Mouse (Mus musculus): ENCODE results near the gene Kif16b. TPM values are rescaled to one million over a fixed set of nuclear protein-coding genes. Genes with fewer than 3 reads are reported as not detected.

Kif16b gene
- total and polyA plus RNA-seq, 3 experiments, result 7.8 to 9.5 (median 8.0) TPM

DNA sequence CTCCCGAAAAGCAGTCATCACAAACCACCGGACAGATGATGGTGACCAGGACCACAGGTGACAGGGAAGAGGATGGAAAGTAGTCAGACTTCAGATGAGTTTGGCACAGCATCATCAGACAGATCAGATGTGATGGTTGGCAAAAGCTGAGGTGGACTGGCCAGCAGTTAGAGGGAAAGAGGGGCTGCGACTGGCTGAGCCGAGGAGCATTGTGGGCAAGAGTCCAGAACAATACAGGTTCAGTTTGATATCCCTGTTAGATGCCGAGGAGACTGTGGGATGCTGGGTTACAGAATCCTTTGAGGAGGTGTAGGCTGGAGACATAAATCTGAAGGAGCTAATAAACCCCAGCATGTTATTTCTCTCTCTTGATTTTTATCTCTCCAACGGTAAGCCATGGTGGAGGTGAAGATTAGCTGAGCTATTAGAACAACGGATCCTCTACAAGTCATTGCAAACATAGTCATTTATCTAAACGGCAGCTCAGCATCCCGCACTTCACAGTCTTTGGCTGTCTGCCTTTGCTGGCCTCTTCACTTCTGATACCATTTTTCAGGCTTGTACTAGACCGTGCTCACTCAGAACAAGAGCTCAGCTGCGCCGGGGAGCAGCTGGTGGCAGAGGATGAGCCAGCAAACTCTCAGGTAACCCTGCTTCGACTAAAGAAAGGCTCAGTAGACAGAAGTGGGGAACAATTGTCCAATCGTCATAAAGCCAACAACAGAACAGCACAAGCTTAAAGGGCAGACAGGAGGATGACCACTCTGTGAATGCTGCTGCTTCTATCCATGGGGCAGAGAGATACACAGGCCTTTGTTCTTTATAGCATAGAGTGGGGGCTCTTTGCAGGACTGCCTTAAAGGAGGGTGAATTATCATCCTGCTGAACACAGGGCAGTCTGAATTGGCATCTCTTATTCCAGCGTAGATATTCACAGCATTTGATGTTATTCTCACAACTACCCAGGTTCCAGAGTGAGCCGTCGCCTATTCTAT is 304.9 kb downstream of the Kif16b start:
- Histone ChIP-seq H3K4me3 (replicated peaks in 1 of 3; ENCODE audit: low read depth in 2 of 3, low read length in 2 of 3, poor library complexity in 1 of 3) (no peak overlapping the region), H3K9me3 (replicated peaks; ENCODE audit: low read length) (peaks cover 3% of the 10 kb centered on the region), H3K27me3 (replicated peaks) (no peaks in the 10 kb centered on the region), H3K4me1 (ENCODE audit: control insufficient read depth in 1 of 2, insufficient read depth in 2 of 2) (0 out of 4 replicates have a peak, but pooled peaks cover 0 to 4% of the 10 kb centered on the region in 2 experiments), H3K27ac (ENCODE audit: insufficient read depth, low read depth) (no peak overlapping the region), H3K36me3 (replicated peaks in 1 of 2; ENCODE audit: control insufficient read depth in 1 of 2, insufficient read depth in 1 of 2, low read length in 1 of 2) (no peaks in the 10 kb centered on the region), H3K4me2 (ENCODE audit: insufficient read depth, low read depth, poor library complexity, severe bottlenecking) (no peak overlapping the region), H3K9ac (ENCODE audit: insufficient read depth, low read depth) (no peak overlapping the region), H3K79me2 (replicated peaks; ENCODE audit: control insufficient read depth, extremely low read depth, insufficient read depth, poor library complexity, severe bottlenecking) (no peaks in the 10 kb centered on the region)
- dilution Hi-C loops (cut with MboI; ENCODE audit: extremely low pct_ligation_motif_present, extremely low pct_unique_long_range_greater_than_20kb, low sequenced_read_pairs) (no loop called here), in situ Hi-C loops (cut with MboI; ENCODE audit: low pct_ligation_motif_present, low pct_unique_long_range_greater_than_20kb, low sequenced_read_pairs) (no loop called here)
- no peak for DNase-seq (ENCODE audit: extremely low read depth)
- TF ChIP-seq RAD21 (IDR thresholded peaks at IDR 0.05; ENCODE audit: low read depth, low read length) (no peak), NRF1 (IDR thresholded peaks at IDR 0.05; ENCODE audit: low read depth, low read length) (no peak), MYC (IDR thresholded peaks at IDR 0.05; ENCODE audit: low read depth, low read length) (no peak), ZMIZ1 (IDR thresholded peaks at IDR 0.05; ENCODE audit: low read depth, low read length) (no peak), POLR2AphosphoS2 (IDR thresholded peaks at IDR 0.05; ENCODE audit: low read depth, low read length) (no peak), IRF4 (IDR thresholded peaks at IDR 0.05; ENCODE audit: low read depth, low read length) (no peak), UBTF (IDR thresholded peaks at IDR 0.05; ENCODE audit: low read depth, low read length) (no peak), NELFE (IDR thresholded peaks at IDR 0.05; ENCODE audit: low read depth, low read length) (no peak), RCOR1 (conservative IDR thresholded peaks at IDR 0.05; ENCODE audit: low read depth, low read length) (no peak), JUND (conservative IDR thresholded peaks at IDR 0.05; ENCODE audit: low read depth, low read length) (no peak), CHD1 (IDR thresholded peaks at IDR 0.05; ENCODE audit: low read depth, low read length) (no peak), USF2 (conservative IDR thresholded peaks at IDR 0.05; ENCODE audit: low read depth, low read length) (no peak), MAZ (IDR thresholded peaks at IDR 0.05; ENCODE audit: low read depth, low read length) (no peak), E2F4 (IDR thresholded peaks at IDR 0.05; ENCODE audit: insufficient replicate concordance, low read depth, low read length) (no peak), POLR2A (IDR thresholded peaks at IDR 0.05; ENCODE audit: low read depth, low read length) (no peak), ZNF384 (IDR thresholded peaks at IDR 0.05; ENCODE audit: low read depth, low read length) (no peak), ZC3H11A (IDR thresholded peaks at IDR 0.05; ENCODE audit: low read depth, low read length) (no peak), ZKSCAN1 (IDR thresholded peaks at IDR 0.05; ENCODE audit: borderline replicate concordance, low read depth, low read length) (no peak)

DNA sequence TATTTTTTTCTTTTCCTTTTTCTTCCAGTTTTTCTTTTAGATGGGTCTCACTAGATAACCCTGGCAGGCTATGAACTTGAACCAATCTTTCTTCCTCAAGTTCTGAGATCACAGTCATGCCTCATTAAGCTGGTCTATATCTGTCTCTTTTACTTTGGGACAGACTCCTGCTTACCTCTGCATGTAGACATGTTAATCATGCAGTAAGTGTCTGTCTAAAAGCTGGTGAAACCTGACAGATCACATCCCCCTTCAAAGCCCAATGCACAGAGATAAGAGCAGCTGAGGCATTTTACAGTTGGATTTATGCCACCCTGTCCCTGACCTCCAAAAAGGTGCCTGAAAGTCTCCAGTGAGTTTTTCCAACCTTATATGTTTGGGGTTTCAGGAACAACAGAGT is 310.4 kb downstream of the Kif16b start:
- dilution Hi-C loops (cut with MboI; ENCODE audit: extremely low pct_ligation_motif_present, extremely low pct_unique_long_range_greater_than_20kb, low sequenced_read_pairs), result no loop called here

More for the DNA sequence above, 310.4 kb downstream of the Kif16b start:
- H3K4me1 ChIP-seq (ENCODE audit: control insufficient read depth in 1 of 2, insufficient read depth in 2 of 2), result peaks cover 0 to 17% of the 10 kb centered on the region in 2 experiments; a peak in 2 of 4 replicates
- H3K9ac ChIP-seq (ENCODE audit: insufficient read depth, low read depth), result no peak overlapping the region
- H3K4me2 ChIP-seq (ENCODE audit: insufficient read depth, low read depth, poor library complexity, severe bottlenecking), result no peak overlapping the region
- TF ChIP-seq E2F4 (IDR thresholded peaks at IDR 0.05; ENCODE audit: insufficient replicate concordance, low read depth, low read length), result no peak
- TF ChIP-seq EP300 (IDR thresholded peaks at IDR 0.05; ENCODE audit: low read length), result no peak
- TF ChIP-seq TCF12 (IDR thresholded peaks at IDR 0.05; ENCODE audit: low read depth, low read length), result no peak
- no peak for TF ChIP-seq UBTF (IDR thresholded peaks at IDR 0.05; ENCODE audit: low read depth, low read length)
- TF ChIP-seq NRF1 (IDR thresholded peaks at IDR 0.05; ENCODE audit: low read depth, low read length), result no peak
- TF ChIP-seq NELFE (IDR thresholded peaks at IDR 0.05; ENCODE audit: low read depth, low read length), result no peak
- no peak for TF ChIP-seq JUND (conservative IDR thresholded peaks at IDR 0.05; ENCODE audit: low read depth, low read length)
- no peak for TF ChIP-seq SMC3 (IDR thresholded peaks at IDR 0.05; ENCODE audit: low read depth, low read length)
- TF ChIP-seq POLR2AphosphoS2 (IDR thresholded peaks at IDR 0.05; ENCODE audit: low read depth, low read length), result no peak
- no peaks in the 10 kb centered on the region for H3K36me3 ChIP-seq (replicated peaks in 1 of 2; ENCODE audit: control insufficient read depth in 1 of 2, insufficient read depth in 1 of 2, low read length in 1 of 2)
- DNase-seq (ENCODE audit: extremely low read depth), result no peak
- no peak overlapping the region for H3K4me3 ChIP-seq (replicated peaks in 1 of 3; ENCODE audit: low read depth in 2 of 3, low read length in 2 of 3, poor library complexity in 1 of 3)
- peaks cover 3% of the 10 kb centered on the region for H3K9me3 ChIP-seq (replicated peaks; ENCODE audit: low read length)
- in situ Hi-C loops (cut with MboI; ENCODE audit: low pct_ligation_motif_present, low pct_unique_long_range_greater_than_20kb, low sequenced_read_pairs), result no loop called here
- H3K27ac ChIP-seq (ENCODE audit: insufficient read depth, low read depth), result no peak overlapping the region
- no peaks in the 10 kb centered on the region for H3K79me2 ChIP-seq (replicated peaks; ENCODE audit: control insufficient read depth, extremely low read depth, insufficient read depth, poor library complexity, severe bottlenecking)
- no peaks in the 10 kb centered on the region for H3K27me3 ChIP-seq (replicated peaks)

Measured in CH12.LX (cell line).